Mouse (Mus musculus) inflammation-experienced regulatory T-cells (primary cell): ENCODE data around the gene Atp2c2. TPM values are rescaled to one million over a fixed set of nuclear protein-coding genes. Genes with fewer than 3 reads are reported as not detected.

Experiments
- polyA plus RNA-seq, 2 experiments: library from polyadenylated mRNA; unstranded; fragments of 100-300 nt; shearing (Covaris generic); gene quantifications; one replicate each; pipeline ENCODE4 v1.2.1; 2017

The Atp2c2 gene
- under 1 TPM; 0.10 to 0.16 TPM for polyA plus RNA-seq

DNA sequence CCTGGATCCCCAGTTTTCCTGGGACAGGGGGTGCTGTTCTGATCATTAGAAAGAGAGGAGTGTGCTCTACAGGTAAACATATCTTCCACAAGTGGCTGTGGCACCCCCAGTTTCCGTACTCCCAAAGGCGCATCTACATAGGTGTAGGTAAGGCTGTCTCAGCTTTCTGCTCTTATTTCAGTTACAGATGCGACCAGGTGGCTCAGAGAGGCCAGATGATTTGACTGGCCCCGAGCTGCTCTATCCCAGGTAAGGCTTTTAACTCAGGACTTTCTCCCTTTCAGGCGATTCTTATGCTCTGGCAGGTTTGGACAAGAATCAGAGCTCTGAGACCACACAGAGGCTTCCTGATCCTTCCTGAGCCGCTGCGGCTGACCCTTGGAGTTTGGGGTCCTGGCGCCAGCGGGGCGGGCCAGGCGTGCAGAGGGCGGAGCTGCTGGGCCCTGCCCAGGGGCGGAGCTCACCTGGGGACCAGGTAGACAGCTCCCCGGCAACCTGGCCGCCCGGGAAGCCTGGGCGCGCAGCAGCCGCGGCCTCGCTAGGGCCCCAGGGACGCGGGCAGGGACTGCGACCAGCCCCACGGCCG, at the start of gene Atp2c2:
Gene Atp2c2 (plus strand): TSS at position 461 of the 586 bp plus-strand sequence.

DNA sequence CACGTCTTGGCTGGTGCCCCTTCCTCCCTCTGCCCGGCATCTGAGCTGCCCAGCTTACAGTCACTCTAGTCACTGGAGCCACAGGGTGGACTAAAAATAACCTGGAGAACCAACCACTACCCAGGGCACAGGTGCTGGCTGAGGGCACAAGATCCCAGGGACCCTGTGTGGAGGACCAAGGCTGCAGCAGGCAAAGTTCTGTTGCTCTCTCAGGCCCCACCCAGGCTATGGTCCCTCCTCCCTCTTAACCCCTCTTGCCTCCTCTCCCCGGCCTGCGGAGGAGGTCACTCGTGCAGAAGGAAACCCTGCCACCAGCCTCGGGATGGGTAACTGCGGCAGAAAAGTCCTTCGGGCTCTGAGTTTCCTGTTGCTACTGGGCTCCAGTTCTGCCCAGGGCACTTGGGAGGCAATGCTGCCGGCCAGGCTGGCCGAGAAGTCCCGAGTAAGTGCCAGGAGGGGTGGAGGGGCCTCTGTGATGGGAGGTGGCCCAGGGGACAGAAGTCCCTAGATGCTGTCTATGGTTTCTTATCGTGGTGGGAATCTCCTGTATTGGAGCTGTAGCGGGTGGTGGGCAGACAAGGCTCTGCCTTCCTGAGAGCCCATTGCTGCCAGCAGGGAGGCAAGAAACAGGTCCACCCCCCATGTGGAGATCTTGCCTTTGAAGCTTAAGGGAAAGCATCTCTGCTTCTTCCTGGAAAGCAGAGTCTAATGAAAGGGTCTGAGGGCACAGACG, 33.4 kb upstream of the Atp2c2 start, which contains the start of gene Wfdc1:
Gene Wfdc1 (plus strand): TSS at position 147 of the 733 bp plus-strand sequence.

DNA sequence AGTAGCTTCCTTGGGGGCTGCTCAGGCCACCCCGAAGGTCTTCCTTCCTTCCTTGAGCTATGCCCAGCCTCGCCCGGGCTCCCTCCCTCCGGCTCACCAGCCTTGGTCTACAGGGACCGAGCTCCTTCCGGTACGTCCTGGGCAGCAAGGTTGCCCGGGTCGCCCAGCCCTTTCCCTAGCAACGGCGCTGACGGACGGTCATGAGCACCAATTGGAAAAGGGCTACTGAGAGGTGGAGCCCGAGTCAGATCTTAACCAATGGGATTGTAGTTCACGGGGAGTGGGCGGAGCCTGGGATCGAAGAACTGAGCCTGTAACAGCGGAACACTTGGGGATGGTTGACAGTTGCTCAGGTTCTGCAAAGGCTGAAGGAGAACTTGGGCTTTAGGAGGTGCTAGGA, 78.5 kb downstream of the Atp2c2 start, which contains the start of gene Tldc1:
Gene Tldc1 (minus strand): TSS at position 154 of the 400 bp plus-strand sequence.

Other genes with a start within 250 kb of the Atp2c2 start
- gene Slc38a8, start 198.3 kb upstream of the Atp2c2 start, polyA plus RNA-seq = under 1 TPM in 1 of 2 experiments, not detected in 1; 0.54 TPM
- 10 to 100 TPM; 78.1 to 93.0 TPM for gene Mbtps1, start 141.3 kb upstream of the Atp2c2 start, polyA plus RNA-seq
- gene Hsdl1, start 124.8 kb upstream of the Atp2c2 start, polyA plus RNA-seq = 100 to 1,000 TPM in 1 of 2 experiments, 10 to 100 TPM in 1; 81.4 to 119 TPM
- not detected for gene Dnaaf1, start 124.8 kb upstream of the Atp2c2 start, polyA plus RNA-seq
- 10 to 100 TPM; 25.8 to 37.0 TPM for gene Taf1c, start 94.8 kb upstream of the Atp2c2 start, polyA plus RNA-seq
- under 1 TPM in 1 of 2 experiments, not detected in 1; 0.87 TPM for gene Adad2, start 87.3 kb upstream of the Atp2c2 start, polyA plus RNA-seq
- 1 to 10 TPM in 1 of 2 experiments, not detected in 1; 1.1 TPM for gene Kcng4, start 64.3 kb upstream of the Atp2c2 start, polyA plus RNA-seq
- gene Wfdc1, start 33.6 kb upstream of the Atp2c2 start, polyA plus RNA-seq = not detected
- gene Tldc1, start 78.4 kb downstream of the Atp2c2 start, polyA plus RNA-seq = 10 to 100 TPM in 1 of 2 experiments, 1 to 10 TPM in 1; 8.6 to 10.9 TPM
- 100 to 1,000 TPM; 339 to 362 TPM for gene Cotl1, start 140.5 kb downstream of the Atp2c2 start, polyA plus RNA-seq
- gene Klhl36, start 162.3 kb downstream of the Atp2c2 start, polyA plus RNA-seq = 10 to 100 TPM; 22.8 to 27.4 TPM
- gene Usp10, start 210.4 kb downstream of the Atp2c2 start, polyA plus RNA-seq = 10 to 100 TPM; 85.6 to 88.1 TPM
- 10 to 100 TPM in 1 of 2 experiments, not detected in 1; 14.4 TPM for gene Gm20388, start 210.8 kb downstream of the Atp2c2 start, polyA plus RNA-seq